Mouse (Mus musculus) thymus, postnatal 4 days (tissue): ENCODE data around the gene Nap1l1.
"Not testable (repeated sequence)": the region's sequence is repeated elsewhere in the genome, so short reads cannot be mapped to it uniquely, and the experiment has no call there.

Experiments
- DNase-seq: peaks from one replicate; pipeline ENCODE4 v3.0.0; 2021

Nap1l1 gene

GRCm38 (mm10) chr10:111472686-111473510, at the start of gene Nap1l1:
Gene Nap1l1 (plus strand): TSS chr10:111473223.
- DNase-seq: peak; percentile 98

DNA sequence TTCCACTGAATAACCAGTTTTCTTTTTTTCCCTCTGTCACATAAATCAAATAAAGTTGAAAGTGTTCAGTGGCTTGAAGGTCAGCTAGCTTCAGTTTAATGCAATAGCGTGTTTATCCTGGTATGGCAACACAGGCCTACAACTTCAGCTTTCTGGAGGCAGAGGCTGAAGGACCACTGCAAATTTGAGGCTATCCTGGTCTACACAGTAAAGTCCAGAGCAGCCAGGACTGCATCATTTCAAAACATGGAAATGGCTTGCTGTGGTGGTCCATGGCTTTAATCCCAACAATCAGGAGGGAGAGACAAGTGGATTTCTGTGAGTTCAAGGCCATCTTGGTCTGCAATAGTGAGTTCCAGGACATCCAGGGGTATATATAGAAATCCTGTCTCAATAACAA, 46.5 kb upstream of the Nap1l1 start:
- DNase-seq: no peak

DNA sequence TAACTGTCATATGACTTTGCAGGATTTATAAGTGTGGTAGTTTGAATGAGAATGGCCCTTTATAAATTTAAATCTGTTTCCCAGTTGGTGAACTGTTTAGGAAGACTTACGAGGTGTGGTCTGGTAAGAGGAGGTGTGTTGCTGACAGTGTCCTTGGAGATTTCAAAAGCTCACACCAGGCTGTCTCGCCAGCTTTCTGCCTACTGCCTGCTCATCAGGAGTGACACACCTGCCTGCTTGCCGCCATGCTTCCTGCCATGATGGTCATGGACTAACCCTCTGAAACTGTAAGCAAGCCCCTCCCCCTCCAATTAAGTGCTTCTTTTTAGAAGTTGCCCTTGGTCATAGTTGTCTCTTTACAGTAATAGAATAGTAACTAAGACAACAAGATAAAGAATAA, 39.5 kb upstream of the Nap1l1 start:
- no peak for DNase-seq

- DNase-seq: no peak
Measured at GRCm38 (mm10) chr10:111441034-111441440, 32.0 kb upstream of the Nap1l1 start.

- no peak for DNase-seq
Measured at GRCm38 (mm10) chr10:111444199-111444598, 28.8 kb upstream of the Nap1l1 start.

GRCm38 (mm10) chr10:111445939-111446671, 26.9 kb upstream of the Nap1l1 start:
- DNase-seq: no peak

- DNase-seq: not testable (repeated sequence)
Measured at GRCm38 (mm10) chr10:111446672-111447008, 26.4 kb upstream of the Nap1l1 start.

GRCm38 (mm10) chr10:111449662-111450061, 23.4 kb upstream of the Nap1l1 start:
- DNase-seq: peak; percentile 52

DNA sequence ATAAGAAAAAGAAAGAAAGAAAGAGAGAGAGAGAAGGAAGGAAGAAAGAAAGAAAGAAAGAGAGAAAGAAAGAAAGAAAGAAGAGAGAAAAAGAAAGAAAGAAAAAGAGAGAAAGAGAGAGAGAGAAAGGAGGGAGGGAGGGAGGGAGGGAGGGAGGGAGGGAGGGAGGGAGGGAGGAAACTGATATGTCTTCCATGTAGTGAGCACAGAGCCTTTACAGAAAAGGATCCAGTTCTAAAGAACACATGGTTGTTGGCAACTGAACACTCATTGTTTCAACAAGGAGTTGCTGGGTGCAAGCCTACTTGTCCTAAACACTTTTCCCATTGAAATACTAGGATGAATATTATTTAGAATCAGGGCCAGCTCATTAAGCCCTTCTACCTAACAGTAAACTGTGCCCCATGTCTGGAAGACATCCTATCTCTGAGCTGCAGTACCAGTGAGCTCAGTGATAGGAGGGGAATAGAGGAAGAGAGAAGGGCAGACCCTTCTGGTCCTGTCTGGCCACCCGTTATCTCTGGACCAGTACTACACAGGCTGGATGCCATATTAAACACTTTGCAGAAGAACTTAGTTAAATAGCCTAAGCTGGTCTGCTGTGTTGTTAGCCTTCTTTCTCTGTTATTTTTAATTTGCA, 21.2 kb upstream of the Nap1l1 start:
- no peak for DNase-seq

DNA sequence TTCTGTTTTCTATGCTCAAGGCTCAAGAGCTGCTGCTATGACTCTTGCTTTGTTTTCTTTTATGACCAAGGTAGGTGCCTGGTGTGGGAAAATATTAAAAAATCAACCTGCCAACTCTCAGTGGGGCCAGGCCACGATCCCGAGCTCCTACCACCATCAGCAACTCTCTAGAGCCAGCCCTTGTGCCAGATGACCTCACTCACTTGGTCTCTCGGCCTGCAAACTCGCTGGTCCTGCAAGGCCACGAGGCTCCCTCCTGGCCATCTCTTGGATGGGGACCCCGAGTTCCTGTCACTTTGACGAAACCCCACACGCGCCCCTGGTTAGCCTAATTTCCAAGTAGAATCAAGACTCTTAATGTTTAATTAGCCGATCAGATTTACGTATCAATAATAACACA, 20.6 kb upstream of the Nap1l1 start:
- no peak for DNase-seq

DNA sequence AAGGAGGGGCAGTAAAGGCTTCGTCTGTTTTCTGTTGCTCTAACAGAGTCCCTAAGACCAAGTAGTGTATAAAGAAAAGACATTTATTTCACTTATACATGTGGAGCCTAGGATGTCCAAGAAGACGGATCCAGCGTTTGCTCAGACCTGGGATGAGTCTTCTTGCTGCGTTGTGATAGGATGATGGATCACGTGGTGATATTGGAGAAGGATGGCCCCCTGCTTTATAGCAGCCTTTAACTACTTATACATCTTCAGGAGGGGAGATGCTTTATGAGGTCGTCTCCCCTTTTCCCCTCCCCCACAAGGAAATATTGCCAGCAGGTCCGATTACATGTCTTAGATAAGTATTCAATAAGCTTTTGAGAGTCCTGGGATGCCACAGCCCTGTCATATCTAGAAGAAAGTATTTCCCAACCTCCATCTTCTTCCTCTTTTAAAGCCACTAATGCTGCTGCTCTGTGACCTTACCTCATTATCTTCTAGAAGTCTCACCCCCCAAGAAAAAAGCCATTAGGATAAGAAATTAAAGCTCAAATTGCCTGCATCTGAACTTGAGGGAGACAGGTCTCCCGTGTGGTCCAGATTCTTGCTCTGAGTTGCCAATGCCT, 18.2 kb upstream of the Nap1l1 start:
- DNase-seq: no peak

- DNase-seq: no peak
Measured at GRCm38 (mm10) chr10:111458088-111458487, 14.9 kb upstream of the Nap1l1 start.

DNA sequence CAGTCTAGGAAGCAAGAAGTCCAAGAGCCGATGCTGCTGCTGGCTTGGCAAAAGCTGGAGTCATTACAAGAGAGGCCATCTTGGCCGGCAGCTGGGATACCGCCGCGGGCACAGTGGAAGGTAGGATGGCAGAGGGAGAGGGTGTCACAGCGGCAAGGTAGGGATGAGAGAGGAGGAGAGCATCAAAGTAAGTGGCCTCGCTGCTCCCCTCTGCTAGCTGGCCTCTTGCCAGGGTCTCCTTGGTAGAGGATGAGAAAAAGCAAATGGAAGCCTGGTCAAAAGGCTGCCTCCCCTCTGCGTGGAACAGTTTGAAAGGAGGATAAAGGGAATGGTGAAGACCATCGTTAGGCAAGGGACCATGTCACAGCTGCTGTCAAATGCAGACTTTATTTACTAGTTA, 14.0 kb upstream of the Nap1l1 start:
- no peak for DNase-seq

DNA sequence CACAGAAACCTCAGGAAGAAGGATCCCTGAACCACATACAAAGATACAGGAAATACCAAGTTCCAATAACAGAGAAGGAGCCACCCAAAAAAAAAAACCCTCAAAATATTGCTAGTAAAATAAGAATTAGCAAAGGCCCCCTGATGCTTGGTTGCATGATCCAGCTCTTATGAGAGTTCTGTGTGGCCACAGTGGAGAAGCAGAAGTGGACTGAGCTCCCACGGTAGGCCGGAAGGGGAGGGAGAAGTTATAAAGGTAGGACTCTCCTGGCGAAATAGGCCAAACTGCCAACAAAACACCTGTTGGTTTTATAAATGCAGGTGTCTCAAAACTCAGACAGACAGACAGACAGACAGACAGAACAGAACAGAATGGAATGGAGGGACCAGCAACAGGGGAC, 13.1 kb upstream of the Nap1l1 start:
- DNase-seq: no peak

DNA sequence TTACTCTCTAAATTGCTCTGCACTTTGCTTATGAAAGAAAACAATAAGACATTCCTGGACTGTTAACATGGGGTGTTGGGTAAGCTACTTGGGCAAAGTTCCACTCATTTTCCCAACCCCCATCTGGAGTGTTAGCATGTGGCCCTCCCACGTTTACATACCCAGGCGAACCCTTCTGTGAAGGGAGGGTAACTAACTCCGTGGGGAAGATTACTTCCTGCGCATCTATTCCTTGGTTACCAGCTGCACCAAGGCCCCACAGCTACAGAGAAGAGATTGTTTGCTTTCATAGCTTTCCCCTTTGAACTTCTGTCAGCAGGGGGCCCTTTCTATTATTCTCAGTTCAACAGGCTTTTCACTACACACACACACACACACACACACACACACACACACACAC, 12.6 kb upstream of the Nap1l1 start:
- DNase-seq: peak; percentile 28

DNA sequence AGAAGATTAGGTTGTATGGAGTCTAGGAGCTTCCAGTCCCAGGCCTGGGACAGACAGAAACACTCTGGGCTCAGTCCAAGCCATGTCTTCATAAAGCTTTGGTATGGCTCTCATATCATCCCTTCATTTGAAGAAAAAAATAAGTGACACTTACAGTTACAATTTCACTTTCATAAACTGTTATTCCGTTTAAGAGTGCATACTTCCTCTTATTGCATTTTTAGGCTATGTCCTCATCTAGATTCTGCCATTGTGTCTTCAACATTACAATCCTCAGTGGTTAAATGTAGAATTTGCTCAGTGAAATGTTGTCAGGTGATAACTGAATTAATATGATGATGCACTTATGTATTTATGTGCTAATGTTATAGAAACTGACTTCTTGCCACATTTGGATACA, 8.2 kb upstream of the Nap1l1 start:
- no peak for DNase-seq

DNA sequence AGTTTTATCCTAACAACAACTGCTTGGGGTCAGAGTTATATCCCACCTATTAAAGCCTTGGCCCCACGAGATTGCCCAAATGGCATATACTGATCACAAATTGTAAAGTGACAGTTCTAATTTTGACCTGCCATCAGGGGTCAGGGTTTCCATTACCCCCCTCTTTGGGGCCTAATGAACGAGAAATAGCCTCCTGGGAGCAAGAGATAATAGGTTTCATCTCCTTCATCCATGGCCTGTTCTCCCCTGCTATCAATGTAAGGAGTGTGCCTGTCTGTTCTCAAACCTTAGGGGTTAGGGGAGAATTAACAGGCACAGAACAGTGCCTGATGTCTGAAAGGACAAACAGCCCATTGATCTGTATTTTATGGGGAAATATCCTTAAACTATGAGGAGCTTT, 7.6 kb upstream of the Nap1l1 start:
- no peak for DNase-seq

- DNase-seq: no peak
Measured at GRCm38 (mm10) chr10:111471166-111471565, 1.9 kb upstream of the Nap1l1 start.

- DNase-seq: peak; percentile 77
Measured at GRCm38 (mm10) chr10:111473511-111474371, 718 bp downstream of the Nap1l1 start.

- DNase-seq: no peak
Measured at GRCm38 (mm10) chr10:111476301-111476700, 3.3 kb downstream of the Nap1l1 start.

- no peak for DNase-seq
Measured at GRCm38 (mm10) chr10:111476989-111477510, 4.0 kb downstream of the Nap1l1 start.

DNA sequence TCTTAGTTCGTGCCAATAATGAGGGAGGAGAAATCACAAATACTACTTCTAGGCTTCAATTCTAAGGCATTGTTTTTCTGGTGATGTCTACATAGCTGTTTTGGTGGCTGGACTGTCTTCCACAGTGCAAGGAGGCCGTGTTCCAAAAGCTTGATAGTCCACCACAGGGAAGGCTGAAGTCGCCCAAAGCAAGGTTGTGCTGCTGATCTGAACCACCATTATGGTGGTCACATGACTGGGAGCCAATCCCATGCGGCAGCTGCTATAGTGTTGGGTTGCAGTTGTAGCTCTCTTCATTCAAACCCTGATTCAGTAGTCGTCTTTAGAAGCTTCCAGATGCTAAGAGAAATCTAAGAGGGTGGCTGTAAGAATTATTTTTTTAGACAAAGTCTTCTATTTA, 6.6 kb downstream of the Nap1l1 start:
- no peak for DNase-seq
